Mouse (Mus musculus): ENCODE measurements at regions not wholly inside any gene's neighbourhood (a gene's known extent, or its start where the extent isn't known, plus 50 kb on each side); places are given as distances from the start of the nearest gene placed in this dataset.

- no peak for TF ChIP-seq POLR2A (IDR thresholded peaks at IDR 0.05; ENCODE audit: insufficient read depth, low read depth, low read length)
- no peak for TF ChIP-seq CTCF (IDR thresholded peaks at IDR 0.05; ENCODE audit: insufficient read depth, low read depth, low read length)
Measured at GRCm38 (mm10) chr15:59762061-59762460, 254.4 kb downstream of the 4933412E24Rik start.

Measured in olfactory bulb, adult 2 months (tissue).